Mouse (Mus musculus) heart, postnatal 0 days (tissue): ENCODE data around the gene Lrrc1. TPM values are rescaled to one million over a fixed set of nuclear protein-coding genes. Genes with fewer than 3 reads are reported as not detected.

ENCODE experiments used
- ATAC-seq: fragments of 200-750 bp; cut with Nextera tagmentation; 2 replicates; pipeline ENCODE4 v1.8.0; 2017; ENCODE audit warnings: low read depth, moderate number of reproducible peaks, moderate library complexity; ENCODE audit not compliant: insufficient read depth
- DNase-seq: peaks from one replicate; pipeline ENCODE4 v3.0.0-alpha.2; 2016; ENCODE audit warnings: low spot score
- H3K27ac ChIP-seq: fragments of 300-500 bp; sonication (generic); 2 replicates; pipeline ENCODE4 v1.5.1; 2014; ENCODE audit warnings: low read depth, mild to moderate bottlenecking
- H3K27me3 ChIP-seq: fragments of 300-500 bp; sonication (generic); 2 replicates; pipeline ENCODE4 v1.6.1; 2014; ENCODE audit warnings: low read length, mixed read lengths; ENCODE audit not compliant: control insufficient read depth, insufficient read depth
- H3K36me3 ChIP-seq: fragments of 300-500 bp; sonication (generic); replicated peaks from 2 replicates; pipeline ENCODE4 v1.6.1; 2014; ENCODE audit warnings: low read length, mixed read lengths; ENCODE audit not compliant: control insufficient read depth, insufficient read depth
- H3K4me1 ChIP-seq: fragments of 300-500 bp; sonication (generic); 2 replicates; pipeline ENCODE4 v1.6.1; 2014; ENCODE audit warnings: antibody characterized with exemption; ENCODE audit not compliant: control insufficient read depth, insufficient read depth
- H3K4me2 ChIP-seq: fragments of 300-500 bp; sonication (generic); 2 replicates; pipeline ENCODE4 v1.6.1; 2014; ENCODE audit warnings: low read depth, mild to moderate bottlenecking, low read length, moderate library complexity
- H3K4me3 ChIP-seq: fragments of 300-500 bp; sonication (generic); 2 replicates; pipeline ENCODE4 v1.5.1; 2014; ENCODE audit warnings: low read depth, low read length
- H3K9ac ChIP-seq: fragments of 300-500 bp; sonication (generic); replicated peaks from 2 replicates; pipeline ENCODE4 v1.6.1; 2014; ENCODE audit warnings: low read depth, low read length, mixed read lengths
- H3K9me3 ChIP-seq: fragments of 300-500 bp; sonication (generic); replicated peaks from 2 replicates; pipeline ENCODE4 v1.6.1; 2016; ENCODE audit warnings: low read length; ENCODE audit not compliant: control insufficient read depth
- CTCF ChIP-seq: IDR thresholded peaks from 2 replicates; pipeline ENCODE4 v1.5.1; 2016; ENCODE audit warnings: antibody characterized with exemption, control low read depth, low read depth
- EP300 ChIP-seq: IDR thresholded peaks from 2 replicates; pipeline ENCODE4 v1.6.1; 2016; ENCODE audit warnings: antibody characterized with exemption, low read depth
- WGBS: fragments of 180-500 bp; shearing (Covaris S2); extraction: QIAGEN DNeasy Blood & Tissue Kit; methylation state at CpG from one replicate; pipeline ENCODE4 v1.1.7; 2014; 5-methylcytosine and 5-hydroxymethylcytosine counted together
- polyA plus RNA-seq: library from polyadenylated mRNA; unstranded; fragments of >200 nt; fragmentation: Nextera tagmentation; extraction: Ambion mirVana; gene quantifications from 2 replicates; pipeline ENCODE4 v1.2.1, GENCODE M21; 2015
- total RNA-seq: library from RNA; depleted of rRNA; stranded (reverse); fragments of >200 nt; gene quantifications from 2 replicates; pipeline ENCODE4 v1.2.3, GENCODE M21; 2014; ENCODE audit warnings: low replicate concordance

Gene Lrrc1
- total and polyA plus RNA-seq, 2 experiments from 2014 or later, result 17.7 to 43.8 TPM

- no peak overlapping the region for H3K27ac ChIP-seq
- DNase-seq (no peak), ATAC-seq (no peak)
- no peaks in the 10 kb centered on the region for H3K9me3 ChIP-seq
- no peak overlapping the region for H3K9ac ChIP-seq
- H3K4me2 ChIP-seq, result no peak overlapping the region
- H3K4me1 ChIP-seq, result no peaks in the 10 kb centered on the region
- 68% methylated on average over 2 of the region's 2 CpGs for WGBS
- no peaks in the 10 kb centered on the region for H3K36me3 ChIP-seq
- no peak for TF ChIP-seq EP300
- no peak for TF ChIP-seq CTCF
- H3K4me3 ChIP-seq, result no peak overlapping the region
- H3K27me3 ChIP-seq, result no peaks in the 10 kb centered on the region
Observed at GRCm38 (mm10) chr9:77553465-77553864, 8.8 kb upstream of the Lrrc1 start.

GRCm38 (mm10) chr9:77551036-77551512, 6.4 kb upstream of the Lrrc1 start:
- Histone ChIP-seq H3K27ac (no peak overlapping the region), H3K27me3 (no peaks in the 10 kb centered on the region), H3K9me3 (no peaks in the 10 kb centered on the region), H3K36me3 (no peaks in the 10 kb centered on the region), H3K4me2 (no peak overlapping the region), H3K4me3 (no peak overlapping the region), H3K4me1 (no peaks in the 10 kb centered on the region), H3K9ac (no peak overlapping the region)
- 63% methylated on average over 7 of the region's 7 CpGs for WGBS
- ATAC-seq (no peak), DNase-seq (no peak)
- TF ChIP-seq EP300 (no peak), CTCF (no peak)

GRCm38 (mm10) chr9:77546010-77546409, 1.3 kb upstream of the Lrrc1 start:
- H3K9ac ChIP-seq, result no peak overlapping the region
- H3K4me2 ChIP-seq, result no peak overlapping the region
- no peak overlapping the region for H3K27ac ChIP-seq
- H3K4me1 ChIP-seq, result peaks cover 9% of the 10 kb centered on the region; the same call in 1 of the 2 replicates
- DNase-seq (no peak), ATAC-seq (no peak)
- no peak overlapping the region for H3K4me3 ChIP-seq
- TF ChIP-seq EP300 (no peak), CTCF (no peak; the same call in 1 of the 2 replicates)
- H3K27me3 ChIP-seq, result no peaks in the 10 kb centered on the region
- H3K36me3 ChIP-seq, result no peaks in the 10 kb centered on the region
- no peaks in the 10 kb centered on the region for H3K9me3 ChIP-seq
- 60% methylated on average over 3 of the region's 3 CpGs for WGBS

GRCm38 (mm10) chr9:77545068-77545421, 375 bp upstream of the Lrrc1 start:
- Histone ChIP-seq H3K4me3 (peak overlapping the region; percentile 90), H3K4me1 (peaks cover 9% of the 10 kb centered on the region; the same call in 1 of the 2 replicates), H3K36me3 (no peaks in the 10 kb centered on the region), H3K27me3 (no peaks in the 10 kb centered on the region), H3K4me2 (peak overlapping the region; percentile 85), H3K9me3 (no peaks in the 10 kb centered on the region), H3K9ac (peak overlapping the region; percentile 81), H3K27ac (peak overlapping the region; percentile 88)
- no peak for TF ChIP-seq CTCF
- no peak for TF ChIP-seq EP300
- no peak for DNase-seq
- WGBS, result under 1% methylated on average over 17 of the region's 17 CpGs
- no peak for ATAC-seq

GRCm38 (mm10) chr9:77543351-77544321, 1.0 kb downstream of the Lrrc1 start:
- TF ChIP-seq CTCF (peak; percentile 23), EP300 (no peak)
- WGBS, result 1% methylated on average over 40 of the region's 40 CpGs
- Histone ChIP-seq H3K4me1 (peaks cover 9% of the 10 kb centered on the region; the same call in 1 of the 2 replicates), H3K27ac (peak overlapping the region; percentile 88), H3K4me2 (peak overlapping the region; percentile 85), H3K27me3 (no peaks in the 10 kb centered on the region), H3K36me3 (no peaks in the 10 kb centered on the region), H3K9me3 (no peaks in the 10 kb centered on the region), H3K9ac (peak overlapping the region; percentile 81), H3K4me3 (peak overlapping the region; percentile 90)
- DNase-seq, result peak; percentile 35
- ATAC-seq, result peak; percentile 43; the same call in 1 of the 2 replicates
